Mouse (Mus musculus) granulocyte monocyte progenitor cell, adult 5-6 weeks (primary cell): ENCODE data around the gene Pemt. TPM values are rescaled to one million over a fixed set of nuclear protein-coding genes. Genes with fewer than 3 reads are reported as not detected.

ENCODE experiments used
- ATAC-seq: replicated peaks from 2 replicates; pipeline ENCODE4 v1.8.0; 2016; ENCODE audit warnings: mild to moderate bottlenecking, moderate TSS enrichment, inconsistent platforms; ENCODE audit not compliant: poor library complexity, severe bottlenecking
- total RNA-seq, 2 experiments: library from RNA; stranded (forward) in 1 of 2; stranded (reverse) in 1 of 2; fragments of 200-712, 200-1000 nt in 1 of 2; fragments of >200 nt in 1 of 2; fragmentation: Nextera tagmentation in 1 of 2; gene quantifications; 2 replicates each; pipeline ENCODE4 v1.2.3; 2014 to 2017

Gene Pemt
- total RNA-seq, 2 experiments from 2014 or later, result 14.6 to 20.7 TPM

DNA sequence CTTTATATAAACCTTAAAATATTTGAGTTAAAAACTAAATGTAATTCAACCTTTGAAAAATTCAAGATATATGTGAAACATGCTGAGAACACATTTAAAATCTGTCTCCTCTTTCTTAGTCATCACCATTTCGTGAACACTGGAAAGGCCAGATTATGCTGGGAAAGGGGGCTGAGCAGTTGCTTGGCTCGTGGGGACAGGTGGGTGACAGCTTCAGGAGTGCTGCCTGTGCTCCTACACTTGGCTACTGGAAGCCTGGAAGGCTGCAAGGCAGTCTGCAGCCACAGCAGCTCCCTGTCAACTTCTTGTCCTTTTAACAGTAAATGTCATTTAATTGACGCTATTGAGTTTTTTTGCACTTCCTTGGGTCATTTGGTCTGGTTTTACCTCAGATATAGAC is 40.4 kb downstream of the Pemt start:
- ATAC-seq, result no peak

DNA sequence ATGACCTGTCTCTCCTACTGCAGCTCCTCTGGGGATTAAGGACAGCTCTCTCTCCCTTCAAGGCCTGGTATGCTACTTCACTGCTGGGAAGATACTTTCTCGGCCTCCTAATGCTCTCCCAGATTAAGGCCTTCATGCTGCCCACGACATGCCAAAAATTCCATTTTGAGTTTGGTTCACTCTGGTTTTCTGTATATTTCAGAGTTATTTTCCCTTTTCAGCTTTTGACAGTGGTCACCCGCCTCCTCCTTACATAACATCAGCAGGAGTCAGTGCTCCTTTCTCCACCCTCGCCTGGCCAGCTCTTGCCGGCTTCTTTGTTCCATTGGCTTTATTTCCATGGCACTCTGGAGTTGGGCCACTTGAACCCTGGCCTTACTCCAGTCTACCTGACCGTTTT is 41.6 kb downstream of the Pemt start:
- ATAC-seq, result no peak

DNA sequence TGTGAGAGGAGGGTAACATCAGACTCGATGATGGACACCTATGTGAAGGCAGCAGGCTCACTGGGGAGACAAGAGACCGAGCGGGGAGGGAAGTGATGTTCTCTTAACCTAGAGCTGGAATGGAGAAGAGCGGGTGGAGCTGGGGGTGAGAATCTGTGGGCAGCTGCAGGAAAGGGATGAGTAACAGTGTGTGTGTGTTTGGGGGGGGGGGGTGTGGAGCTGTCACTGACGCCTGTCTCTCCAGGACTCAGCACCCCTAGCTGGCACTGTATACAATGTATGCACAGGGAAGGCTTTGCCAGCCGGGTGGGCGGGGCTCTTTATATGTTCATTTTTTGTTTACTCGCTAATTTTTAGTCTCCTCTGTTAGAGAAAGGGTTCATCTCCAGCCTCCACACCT is 42.5 kb downstream of the Pemt start:
- no peak for ATAC-seq

DNA sequence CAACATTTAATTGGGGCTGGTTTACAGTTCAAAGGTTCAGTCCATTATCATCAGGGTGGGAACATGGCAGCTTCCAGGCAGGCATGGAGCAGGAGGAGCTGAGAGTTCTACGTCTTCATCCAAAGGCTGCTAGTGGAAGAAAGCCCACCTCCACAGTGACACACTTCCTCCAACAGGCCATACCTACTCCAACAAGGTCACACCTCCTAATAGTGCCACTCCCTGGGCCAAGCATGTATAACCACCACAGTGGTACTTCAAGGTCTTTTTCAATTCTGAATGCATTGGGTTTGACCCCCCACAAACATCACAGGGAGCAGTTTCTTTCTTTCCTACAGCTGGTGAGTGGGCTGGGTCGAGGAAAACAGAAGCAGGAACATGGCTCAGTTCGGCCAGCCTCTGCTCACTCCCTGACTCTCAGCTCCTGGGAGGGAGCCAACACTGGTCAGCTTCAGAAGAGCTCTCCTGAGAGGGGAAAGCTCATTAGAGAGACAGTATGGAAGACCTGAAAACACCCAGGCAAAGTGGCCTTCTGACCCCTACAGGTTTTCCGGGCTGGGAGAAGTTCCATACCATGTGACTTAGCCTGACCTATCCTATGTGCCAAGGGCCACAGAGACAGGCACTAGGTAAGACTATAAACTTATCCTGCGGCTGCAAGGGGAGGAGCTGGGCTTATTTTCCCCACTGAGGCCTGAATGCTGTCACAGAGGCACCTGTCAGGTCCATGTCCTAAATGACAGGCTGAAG is 44.9 kb downstream of the Pemt start:
- ATAC-seq, result no peak

DNA sequence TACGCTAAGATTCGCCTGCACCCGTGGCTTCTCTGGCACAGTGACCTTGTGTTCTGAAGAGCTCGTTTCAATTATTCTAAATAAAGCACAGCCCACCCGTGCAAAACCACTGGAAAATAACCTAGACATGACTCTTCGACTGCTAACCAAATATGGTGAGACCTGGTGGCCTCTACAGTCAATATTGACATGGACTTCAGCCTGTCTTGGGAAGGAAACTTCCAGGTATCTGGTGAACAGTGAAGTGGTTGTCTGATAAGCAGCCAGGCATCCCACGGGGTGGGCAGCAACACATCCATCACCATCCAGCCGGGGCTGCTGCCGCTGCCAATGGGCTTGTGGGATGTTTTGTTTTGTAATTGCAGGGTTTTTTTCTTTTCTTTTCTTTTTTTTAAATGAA is 52.0 kb downstream of the Pemt start:
- ATAC-seq, result no peak

DNA sequence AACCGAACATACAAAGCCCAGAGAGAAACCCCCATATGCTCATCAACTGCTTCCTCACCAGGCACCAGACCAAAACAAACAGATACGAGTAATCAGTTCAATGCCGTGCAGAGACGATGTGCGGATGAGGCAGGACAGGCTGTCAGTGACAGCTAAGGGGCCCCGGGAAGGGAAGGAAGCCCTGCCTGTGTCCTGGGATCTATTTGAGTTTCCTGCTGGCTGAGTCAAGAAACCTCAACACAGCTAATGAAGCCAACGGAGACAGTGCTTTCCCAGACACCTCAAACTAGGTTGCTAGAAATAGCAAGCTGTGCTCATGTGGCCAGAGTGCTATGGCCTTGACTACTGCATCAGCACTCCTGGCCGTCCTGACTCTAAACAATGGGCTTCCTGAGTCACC is 54.9 kb downstream of the Pemt start:
- ATAC-seq, result no peak

DNA sequence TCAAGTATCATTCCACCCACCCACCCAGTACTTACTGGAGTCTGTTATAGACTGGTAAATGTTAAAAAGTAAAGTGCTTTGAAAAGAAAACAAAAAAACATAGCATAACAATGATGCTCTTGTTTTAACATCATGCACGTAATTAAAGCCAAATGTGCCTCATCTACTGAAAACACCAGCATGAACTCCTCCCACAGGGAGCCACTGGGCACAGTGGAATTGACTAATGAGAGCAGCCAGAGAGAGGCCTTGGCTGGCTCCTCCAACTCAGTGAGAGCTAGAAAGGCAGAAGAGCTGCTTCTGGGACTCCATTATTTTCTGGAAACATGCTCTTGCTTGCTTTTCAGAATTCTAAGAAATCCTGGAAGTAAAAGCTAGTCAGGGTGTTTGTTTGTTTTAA is 56.9 kb downstream of the Pemt start:
- no peak for ATAC-seq

DNA sequence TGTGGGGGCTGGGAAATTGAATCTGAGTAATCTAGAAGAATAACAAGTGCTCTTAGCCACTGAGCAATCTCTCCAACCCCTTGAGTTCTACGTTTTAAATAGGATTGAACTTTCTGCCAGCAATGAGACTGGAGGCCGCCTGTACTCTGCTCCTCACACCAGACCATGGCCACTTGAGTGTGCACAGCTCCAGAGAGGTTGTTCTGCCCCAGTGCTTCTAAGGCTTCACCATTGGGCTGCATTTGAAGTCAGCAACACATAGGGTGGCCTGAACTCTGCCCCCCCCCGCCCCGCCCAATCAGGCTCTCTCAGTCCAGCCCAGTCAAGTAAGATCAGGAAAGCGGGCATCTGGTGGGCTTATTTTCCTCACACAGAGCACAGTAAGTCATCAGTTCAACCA is 68.5 kb downstream of the Pemt start:
- no peak for ATAC-seq

DNA sequence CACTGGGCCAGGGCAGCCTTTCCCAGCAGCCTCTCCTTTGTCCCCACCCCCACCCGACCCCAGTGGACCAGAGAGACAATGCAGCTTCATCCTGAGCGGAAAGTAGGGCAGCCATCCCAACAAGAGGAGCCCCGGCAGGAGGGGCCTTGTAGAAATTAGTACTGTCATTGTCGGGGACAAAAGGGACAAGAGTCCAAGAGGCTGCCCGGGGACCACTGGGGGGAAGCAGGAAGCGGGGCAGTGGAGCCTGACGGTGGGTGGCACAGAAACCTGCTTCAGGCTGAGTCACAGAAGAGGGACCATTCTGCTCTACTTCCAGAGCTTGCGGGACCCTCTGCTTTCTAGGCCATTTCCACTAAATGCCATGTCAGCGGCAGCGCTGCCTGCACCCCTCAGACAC is 71.0 kb downstream of the Pemt start:
- no peak for ATAC-seq

DNA sequence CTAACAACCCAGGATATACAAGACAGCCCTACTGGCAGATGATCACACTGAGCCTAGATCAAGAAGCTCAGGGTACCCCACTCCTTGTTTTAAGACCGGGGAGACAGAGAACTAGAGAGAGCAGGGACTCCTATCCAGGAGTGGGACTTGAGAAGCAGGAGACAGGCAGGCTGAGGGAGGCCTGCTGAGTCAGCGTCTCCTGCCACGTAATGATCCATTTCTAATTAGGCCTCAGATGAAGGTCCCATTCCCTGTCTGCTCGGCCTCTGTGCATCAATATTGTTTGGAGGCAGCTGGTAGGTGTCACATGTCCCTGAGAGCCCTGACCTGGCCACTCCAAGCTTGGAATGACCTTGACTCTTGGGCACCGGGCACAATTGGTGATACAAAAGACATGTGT is 72.9 kb downstream of the Pemt start:
- ATAC-seq, result no peak

DNA sequence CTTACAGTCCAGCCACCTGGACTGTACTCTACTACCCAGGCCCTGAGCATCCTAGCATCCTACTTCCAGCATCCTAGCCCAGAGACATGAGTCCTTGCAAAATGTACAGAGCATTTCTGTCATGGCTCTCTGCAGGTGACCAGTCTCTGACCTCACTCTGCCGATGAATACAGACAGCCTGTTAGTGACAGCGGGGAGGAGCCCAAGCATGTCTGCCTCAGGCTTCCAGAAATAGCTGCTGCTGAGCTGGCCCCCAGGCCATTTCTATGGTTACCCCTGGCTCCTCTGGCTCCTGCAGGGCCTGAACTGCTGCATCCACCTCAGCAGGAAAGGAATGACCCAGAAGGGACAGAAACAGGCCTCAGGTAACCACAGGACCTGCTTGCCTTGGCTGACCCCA is 74.6 kb downstream of the Pemt start:
- no peak for ATAC-seq

DNA sequence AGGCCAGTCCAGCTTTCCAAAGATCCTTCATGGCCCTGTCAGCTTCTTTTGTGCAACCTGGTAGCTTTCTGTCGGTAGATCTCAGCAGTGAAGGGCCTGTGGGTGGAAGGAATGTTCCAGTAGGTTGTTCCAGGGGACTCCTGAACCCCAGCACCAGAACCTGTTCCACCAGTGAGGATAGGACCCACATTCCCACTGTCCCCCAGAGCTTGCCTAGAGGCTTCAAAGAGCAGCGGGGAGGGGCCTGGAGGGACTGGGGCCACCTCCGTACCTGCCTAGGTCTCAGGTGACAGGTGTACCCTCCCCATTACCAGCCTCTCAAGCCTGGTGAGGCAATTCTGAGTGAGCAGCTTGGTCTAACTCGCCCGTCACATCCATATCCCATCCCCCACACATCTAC is 75.5 kb downstream of the Pemt start:
- ATAC-seq, result no peak

DNA sequence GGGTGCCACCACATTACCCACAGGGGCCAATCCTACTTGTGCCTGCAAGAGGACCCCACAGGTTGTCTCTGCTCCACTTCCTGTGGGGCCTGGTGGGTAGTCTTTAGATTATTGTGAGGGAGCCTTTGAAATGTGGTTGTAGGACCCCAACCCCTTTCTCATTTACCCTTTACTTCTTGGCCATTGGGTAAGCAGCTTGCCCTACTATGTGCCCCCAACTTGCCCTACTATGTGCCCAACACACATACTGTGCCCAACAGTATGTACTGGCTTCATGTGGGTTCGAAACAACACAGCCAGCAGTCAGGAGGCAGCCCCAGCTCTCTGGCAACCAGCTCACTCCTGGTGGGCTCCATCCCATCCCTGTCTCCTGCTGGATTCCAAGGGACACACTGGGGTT is 78.5 kb downstream of the Pemt start:
- no peak for ATAC-seq

DNA sequence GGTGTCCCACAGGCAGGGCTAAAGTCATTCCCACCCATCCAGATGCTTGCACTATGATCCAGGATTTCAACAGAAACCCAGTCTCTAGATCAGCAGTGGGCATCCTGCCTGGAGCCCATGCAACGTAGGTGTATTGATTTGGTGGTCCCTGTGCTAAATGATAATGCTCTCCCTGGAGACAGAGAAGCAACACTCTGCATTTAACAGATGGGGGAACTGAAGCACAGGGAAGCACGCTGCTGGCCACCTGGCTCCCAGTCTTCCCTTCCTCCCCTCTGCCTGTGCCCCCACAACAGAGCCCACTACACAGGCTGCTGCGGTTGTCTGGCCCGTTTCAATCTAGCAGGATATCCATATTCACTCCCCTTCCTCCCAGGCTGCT is 80.2 kb downstream of the Pemt start:
- no peak for ATAC-seq

DNA sequence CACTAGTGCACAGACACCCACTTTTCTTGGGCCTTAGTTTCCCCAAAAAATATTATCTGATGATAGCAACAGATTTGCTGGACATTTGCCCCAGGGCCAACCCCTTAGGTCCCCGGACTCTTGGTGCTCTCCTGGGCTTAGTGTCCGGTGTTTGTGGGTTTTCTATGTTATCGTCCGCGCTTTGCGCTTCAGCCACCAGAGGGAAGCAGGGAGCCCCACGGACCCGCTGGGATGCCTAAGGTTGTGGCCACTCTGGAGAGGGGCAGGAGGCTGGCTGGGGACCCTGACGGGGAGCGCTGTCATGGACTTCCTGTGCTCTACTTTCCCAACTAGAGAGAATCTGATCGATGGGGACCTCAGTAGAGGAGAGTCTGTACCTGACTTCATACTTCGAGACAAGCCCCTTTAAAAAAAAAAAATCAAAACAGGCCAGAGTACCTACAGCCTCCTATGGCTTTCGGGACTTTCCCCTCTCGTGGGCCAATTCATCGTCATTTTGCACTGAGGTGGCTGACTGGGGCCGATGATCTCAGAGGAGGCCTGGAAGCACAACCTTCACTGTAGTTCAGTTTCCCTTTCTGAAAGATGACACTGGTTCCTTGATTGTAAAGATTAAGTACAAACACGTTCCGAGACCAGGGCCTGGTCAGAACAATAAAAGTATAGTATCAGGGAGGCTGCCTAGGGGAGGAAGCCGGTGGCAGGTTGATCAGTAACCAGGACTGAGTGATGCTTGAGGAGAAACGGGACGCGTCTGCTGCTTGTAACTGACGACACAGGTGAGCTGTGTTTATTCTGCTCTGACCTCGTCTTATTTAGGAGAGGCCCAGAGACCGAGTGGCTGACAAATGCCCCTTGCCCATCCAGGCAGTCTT is 80.8 kb downstream of the Pemt start:
- peak; percentile 79 for ATAC-seq

DNA sequence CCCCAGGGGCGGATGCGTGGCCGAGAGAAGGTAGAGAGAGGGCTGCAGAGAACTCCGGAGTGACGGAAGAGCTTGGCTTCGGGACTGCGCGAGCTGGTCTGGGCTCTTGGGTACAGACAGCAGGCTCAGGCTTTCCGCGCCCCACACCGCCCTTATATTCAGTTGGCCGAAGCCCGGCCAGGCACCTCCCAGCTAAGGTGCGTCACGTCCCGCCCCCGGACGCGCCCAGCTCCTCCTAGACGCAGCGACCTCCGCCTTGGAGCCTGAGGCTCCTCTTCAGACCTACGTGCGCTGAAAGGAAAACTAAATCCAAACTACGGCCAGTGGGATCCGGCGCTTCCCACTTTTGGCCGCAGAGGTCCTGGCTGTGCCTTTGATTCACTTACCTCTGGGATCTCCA is 81.5 kb downstream of the Pemt start, which contains the start of gene Rasd1:
TSS of gene Rasd1 (minus strand) at position 127 of the 400 bp plus-strand sequence.
- ATAC-seq, result peak; percentile 87

DNA sequence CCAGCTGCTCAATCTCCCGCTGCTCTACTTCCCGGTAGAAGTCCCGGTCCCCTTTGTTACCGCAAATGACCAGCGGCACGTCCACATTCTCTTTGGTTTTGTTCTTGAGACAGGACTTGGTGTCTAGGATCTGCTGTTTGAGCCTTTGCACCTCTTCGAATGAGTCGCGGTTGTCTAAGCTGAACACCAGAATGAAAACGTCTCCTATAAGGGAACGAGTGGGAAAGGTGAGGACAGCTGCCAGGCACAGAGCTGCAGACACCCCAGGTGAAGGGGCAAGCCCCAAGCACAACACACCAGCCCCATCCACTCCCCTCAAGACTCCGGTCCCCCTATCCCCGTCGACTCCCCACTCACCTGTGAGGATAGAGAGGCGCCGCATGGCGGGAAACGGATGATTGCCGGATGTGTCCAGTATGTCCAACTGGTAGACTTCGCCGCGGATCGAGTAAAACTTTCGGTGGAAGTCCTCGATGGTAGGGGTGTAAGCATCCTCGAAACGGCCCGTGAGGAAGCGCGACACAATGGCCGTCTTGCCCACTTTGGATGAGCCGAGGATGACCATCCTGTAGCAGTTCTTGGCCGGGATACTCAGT is 82.0 kb downstream of the Pemt start:
- ATAC-seq, result no peak

DNA sequence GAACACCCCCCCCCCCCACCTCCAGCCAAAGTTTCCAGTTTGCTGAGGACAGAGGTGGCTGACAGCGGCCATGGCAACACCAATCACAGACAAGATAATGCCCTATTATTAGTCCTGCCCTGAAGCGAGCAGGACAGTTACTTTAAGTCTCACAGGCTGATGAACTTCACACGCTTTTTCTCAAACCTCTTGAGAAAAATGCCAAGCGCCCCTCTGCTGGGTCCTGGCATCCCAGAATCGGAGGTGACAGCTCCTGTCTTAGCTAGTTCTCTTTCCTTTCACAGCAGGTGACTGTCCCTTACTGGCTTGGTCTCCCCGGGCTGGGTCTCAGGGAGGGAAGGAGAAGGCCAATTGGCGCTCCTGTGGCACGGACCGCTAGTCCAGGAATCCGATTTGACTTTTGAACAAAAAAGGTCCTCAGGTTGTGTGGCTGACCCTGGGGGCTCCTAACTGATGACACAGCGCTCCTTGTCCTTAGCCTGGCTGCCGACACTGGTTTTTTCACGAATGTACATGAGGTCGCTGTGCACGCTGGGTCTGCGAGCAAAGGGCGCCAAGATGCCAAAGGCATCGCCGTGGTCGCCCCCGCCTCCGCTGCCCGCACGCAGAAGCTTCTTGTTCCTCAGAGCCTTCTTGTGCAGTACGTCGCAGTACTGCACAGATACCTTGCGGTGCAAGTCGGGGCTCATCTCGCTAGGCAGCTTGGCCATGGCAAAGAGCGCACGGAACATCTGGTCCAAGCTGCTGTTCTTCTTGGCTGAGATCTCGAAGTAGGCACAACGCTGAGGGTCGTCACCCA is 82.7 kb downstream of the Pemt start:
- ATAC-seq, result no peak; the same call in 1 of the 2 replicates

DNA sequence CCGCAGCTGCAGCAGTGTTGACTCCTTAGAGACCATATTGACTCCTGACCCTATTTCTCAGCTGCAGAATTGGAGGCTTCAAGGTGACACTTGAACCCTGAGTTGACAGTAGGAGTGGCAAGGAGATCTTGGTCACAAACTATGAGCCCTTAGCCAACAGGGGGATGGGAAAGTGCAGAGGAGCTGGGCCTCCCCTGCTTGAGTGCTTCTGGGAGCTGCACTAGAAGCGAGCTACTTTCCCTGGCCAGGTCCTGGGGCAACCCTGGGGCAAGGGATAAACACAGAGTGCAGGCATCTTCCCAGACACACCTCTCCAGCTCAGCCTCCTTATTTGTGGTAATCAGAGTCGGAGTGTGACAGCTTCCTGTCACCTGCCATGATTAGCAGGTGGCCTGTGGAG is 83.7 kb downstream of the Pemt start:
- ATAC-seq, result no peak

DNA sequence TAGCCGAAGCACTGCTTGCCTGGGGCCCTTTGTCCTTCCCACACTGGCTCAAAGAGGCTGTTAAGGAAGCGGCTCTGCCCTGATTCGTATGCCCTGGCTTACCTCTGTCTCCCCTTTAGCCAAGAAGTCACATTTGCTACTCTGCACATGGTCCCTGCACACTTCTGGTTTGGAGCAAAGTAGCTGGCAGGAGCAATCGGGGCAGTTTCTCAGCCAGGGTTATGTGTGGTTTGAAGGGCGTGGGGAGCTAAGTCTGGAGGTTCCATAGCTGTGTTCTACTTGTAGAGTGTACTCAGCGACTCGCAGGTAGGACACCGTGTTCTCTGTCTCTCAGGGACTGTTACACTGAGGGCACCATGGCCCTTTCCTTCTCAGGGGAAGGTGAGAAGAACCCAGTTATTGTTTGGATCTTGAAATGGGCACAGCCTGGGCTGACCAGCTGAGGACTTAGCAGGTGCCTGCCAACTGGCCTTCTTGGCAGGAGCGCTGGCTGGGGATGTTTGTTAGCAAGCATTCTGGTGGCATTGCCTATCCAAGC is 84.9 kb downstream of the Pemt start:
- no peak for ATAC-seq
